Mouse (Mus musculus): ENCODE data around the gene Abca12. TPM values are rescaled to one million over a fixed set of nuclear protein-coding genes. Genes with fewer than 3 reads are reported as not detected.

Abca12 gene
- 0.05 and 0.09 TPM in 2 replicates for polyA plus RNA-seq (2014; fragmentation: Nextera tagmentation; extraction: Ambion mirVana)

- no peak within 1 kb of the TSS for H3K4me2 ChIP-seq (ENCODE audit: low read depth)
- H3K27me3 ChIP-seq (ENCODE audit: control insufficient read depth, insufficient read depth, low read length): no peaks in the 10 kb centered on the region
- no peak within 1 kb of the TSS for H3K4me3 ChIP-seq (ENCODE audit: low read depth, low read length)
- H3K27ac ChIP-seq (ENCODE audit: low read depth, low read length): no peak within 1 kb of the TSS
- no peaks in the 10 kb centered on the region for H3K9me3 ChIP-seq (ENCODE audit: control insufficient read depth, low read length)
- H3K9ac ChIP-seq (ENCODE audit: low read length): no peak within 1 kb of the TSS
- no peaks in the 10 kb centered on the region for H3K36me3 ChIP-seq (ENCODE audit: control insufficient read depth, insufficient read depth, low read length)
- ATAC-seq (ENCODE audit: insufficient read depth, low FRiP score, low TSS enrichment) (no peak), DNase-seq (ENCODE audit: low spot score) (no peak)
- no peaks in the 10 kb centered on the region for H3K4me1 ChIP-seq (ENCODE audit: control insufficient read depth, insufficient read depth, low read length)
- 88% methylated on average over 7 of the region's 7 CpGs for WGBS
Observed at GRCm38 (mm10) chr1:71414810-71415209, at the start of gene Abca12. Gene Abca12, minus strand, starts transcription at chr1:71414910.

GRCm38 (mm10) chr1:71457961-71458360, 43.3 kb upstream of the Abca12 start:
- Histone ChIP-seq H3K4me1 (ENCODE audit: control insufficient read depth, insufficient read depth, low read length) (no peaks in the 10 kb centered on the region), H3K27ac (ENCODE audit: low read depth, low read length) (no peak overlapping the region), H3K4me2 (ENCODE audit: low read depth) (no peak overlapping the region), H3K36me3 (ENCODE audit: control insufficient read depth, insufficient read depth, low read length) (no peaks in the 10 kb centered on the region), H3K4me3 (ENCODE audit: low read depth, low read length) (no peak overlapping the region), H3K9ac (ENCODE audit: low read length) (no peak overlapping the region), H3K27me3 (ENCODE audit: control insufficient read depth, insufficient read depth, low read length) (no peaks in the 10 kb centered on the region), H3K9me3 (ENCODE audit: control insufficient read depth, low read length) (no peaks in the 10 kb centered on the region)
- ATAC-seq (ENCODE audit: insufficient read depth, low FRiP score, low TSS enrichment) (no peak), DNase-seq (ENCODE audit: low spot score) (no peak)
- whole genome bisulfite sequencing: 77% methylated on average over 3 of the region's 3 CpGs

DNA sequence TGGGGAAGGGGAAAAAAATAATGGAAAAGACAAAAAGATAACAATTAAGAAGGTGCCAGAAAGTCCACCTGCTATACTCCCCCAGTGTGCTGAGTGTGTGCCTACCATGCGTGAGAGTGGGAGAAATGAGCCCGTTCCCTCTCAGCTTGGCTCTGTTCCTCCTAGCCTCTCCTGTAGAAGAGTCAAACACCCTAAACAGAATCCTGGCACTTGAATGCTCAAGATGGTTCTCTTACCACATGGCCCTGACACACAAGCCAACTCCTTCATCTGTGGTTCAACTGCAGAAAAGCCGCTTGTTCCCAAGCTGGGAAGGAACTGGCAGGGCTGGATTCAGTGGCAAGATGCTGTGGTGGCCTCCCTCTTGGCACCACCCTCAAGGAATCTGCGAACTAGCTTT, 32.7 kb upstream of the Abca12 start:
- Histone ChIP-seq H3K27me3 (ENCODE audit: control insufficient read depth, insufficient read depth, low read length) (no peaks in the 10 kb centered on the region), H3K9me3 (ENCODE audit: control insufficient read depth, low read length) (no peaks in the 10 kb centered on the region), H3K4me1 (ENCODE audit: control insufficient read depth, insufficient read depth, low read length) (no peaks in the 10 kb centered on the region), H3K36me3 (ENCODE audit: control insufficient read depth, insufficient read depth, low read length) (no peaks in the 10 kb centered on the region), H3K9ac (ENCODE audit: low read length) (no peak overlapping the region), H3K27ac (ENCODE audit: low read depth, low read length) (no peak overlapping the region), H3K4me3 (ENCODE audit: low read depth, low read length) (no peak overlapping the region), H3K4me2 (ENCODE audit: low read depth) (no peak overlapping the region)
- 97% methylated on average over 4 of the region's 4 CpGs for WGBS
- DNase-seq (ENCODE audit: low spot score): no peak
- no peak for ATAC-seq (ENCODE audit: insufficient read depth, low FRiP score, low TSS enrichment)

DNA sequence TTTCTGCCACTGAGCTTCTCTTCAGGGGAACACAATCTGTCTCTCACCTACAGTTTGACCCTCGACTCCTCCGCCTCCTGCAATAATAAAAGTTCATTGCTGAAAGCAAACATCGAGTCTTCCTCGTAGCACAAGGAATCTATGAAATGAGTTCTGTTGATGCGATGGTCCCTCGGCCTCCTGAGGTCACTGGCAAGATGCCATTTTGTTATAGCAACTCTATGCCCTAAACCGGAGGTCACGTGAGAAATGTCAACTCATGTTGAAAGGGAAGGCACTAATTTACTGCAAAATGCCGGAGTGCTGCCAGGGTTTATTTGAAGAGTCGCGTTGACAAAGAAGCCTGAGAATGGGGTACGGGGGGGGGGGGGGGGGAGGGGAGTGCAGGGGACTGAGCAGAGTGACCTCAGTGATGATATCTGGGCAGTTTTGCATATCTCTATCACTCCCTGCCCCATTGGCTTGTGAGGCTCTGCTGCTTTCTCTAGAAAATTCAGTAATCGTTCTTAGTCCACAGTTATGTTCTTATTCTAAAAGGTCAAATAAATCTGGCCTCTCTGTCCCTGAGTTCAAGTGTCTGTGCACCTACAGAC, 7.1 kb upstream of the Abca12 start:
- no peaks in the 10 kb centered on the region for H3K36me3 ChIP-seq (ENCODE audit: control insufficient read depth, insufficient read depth, low read length)
- no peaks in the 10 kb centered on the region for H3K4me1 ChIP-seq (ENCODE audit: control insufficient read depth, insufficient read depth, low read length)
- no peak overlapping the region for H3K27ac ChIP-seq (ENCODE audit: low read depth, low read length)
- H3K4me2 ChIP-seq (ENCODE audit: low read depth): no peak overlapping the region
- ATAC-seq (ENCODE audit: insufficient read depth, low FRiP score, low TSS enrichment) (no peak), DNase-seq (ENCODE audit: low spot score) (no peak)
- no peak overlapping the region for H3K9ac ChIP-seq (ENCODE audit: low read length)
- no peak overlapping the region for H3K4me3 ChIP-seq (ENCODE audit: low read depth, low read length)
- H3K27me3 ChIP-seq (ENCODE audit: control insufficient read depth, insufficient read depth, low read length): no peaks in the 10 kb centered on the region
- 56% methylated on average over 13 of the region's 13 CpGs for WGBS
- H3K9me3 ChIP-seq (ENCODE audit: control insufficient read depth, low read length): no peaks in the 10 kb centered on the region

DNA sequence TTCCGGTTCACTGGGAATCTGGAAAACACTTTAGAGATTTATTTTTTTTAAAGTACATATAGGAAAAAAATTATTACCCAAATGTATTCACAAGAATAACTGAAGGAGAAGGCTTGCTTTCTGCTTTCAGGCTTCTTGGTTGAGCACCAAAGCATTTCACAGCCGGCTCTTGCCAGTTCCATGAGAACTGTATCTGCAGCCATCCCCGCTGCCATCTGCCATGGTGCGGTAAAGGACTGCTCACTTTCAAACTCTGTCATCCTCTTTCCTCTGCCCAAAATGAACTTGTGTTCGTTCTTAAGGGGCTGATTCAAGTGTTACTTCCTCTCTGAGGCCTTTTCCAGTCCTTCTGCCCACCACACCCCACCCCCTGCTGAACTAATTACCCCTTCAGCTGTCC, 3.8 kb upstream of the Abca12 start:
- Histone ChIP-seq H3K9ac (ENCODE audit: low read length) (no peak overlapping the region), H3K27ac (ENCODE audit: low read depth, low read length) (no peak overlapping the region), H3K4me2 (ENCODE audit: low read depth) (no peak overlapping the region), H3K27me3 (ENCODE audit: control insufficient read depth, insufficient read depth, low read length) (no peaks in the 10 kb centered on the region), H3K4me1 (ENCODE audit: control insufficient read depth, insufficient read depth, low read length) (no peaks in the 10 kb centered on the region), H3K4me3 (ENCODE audit: low read depth, low read length) (no peak overlapping the region), H3K36me3 (ENCODE audit: control insufficient read depth, insufficient read depth, low read length) (no peaks in the 10 kb centered on the region), H3K9me3 (ENCODE audit: control insufficient read depth, low read length) (no peaks in the 10 kb centered on the region)
- DNase-seq (ENCODE audit: low spot score): no peak
- 82% methylated on average over 5 of the region's 5 CpGs for WGBS
- ATAC-seq (ENCODE audit: insufficient read depth, low FRiP score, low TSS enrichment): no peak

DNA sequence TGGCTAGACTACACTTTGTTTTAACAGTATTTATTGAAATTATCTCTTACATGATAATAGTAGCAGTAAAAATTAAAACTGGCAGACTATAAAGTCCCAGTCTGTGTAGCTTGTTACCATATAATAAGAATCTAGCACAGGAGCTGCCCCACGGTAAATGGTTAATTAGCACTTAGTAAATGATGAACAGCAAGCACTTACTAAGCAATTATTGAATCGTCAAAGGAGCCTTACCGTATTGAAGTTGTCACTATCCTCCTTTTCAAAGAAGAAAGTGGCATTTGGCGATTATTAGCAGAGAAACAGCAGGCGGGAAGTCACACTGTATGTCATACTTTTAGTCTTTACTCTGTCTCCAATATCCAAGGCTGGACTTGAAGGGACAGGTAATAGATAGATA, 3.2 kb upstream of the Abca12 start:
- no peak overlapping the region for H3K4me3 ChIP-seq (ENCODE audit: low read depth, low read length)
- H3K9ac ChIP-seq (ENCODE audit: low read length): no peak overlapping the region
- no peak overlapping the region for H3K27ac ChIP-seq (ENCODE audit: low read depth, low read length)
- ATAC-seq (ENCODE audit: insufficient read depth, low FRiP score, low TSS enrichment): no peak
- no peak overlapping the region for H3K4me2 ChIP-seq (ENCODE audit: low read depth)
- no peaks in the 10 kb centered on the region for H3K4me1 ChIP-seq (ENCODE audit: control insufficient read depth, insufficient read depth, low read length)
- H3K27me3 ChIP-seq (ENCODE audit: control insufficient read depth, insufficient read depth, low read length): no peaks in the 10 kb centered on the region
- 82% methylated on average over 5 of the region's 5 CpGs for WGBS
- H3K9me3 ChIP-seq (ENCODE audit: control insufficient read depth, low read length): no peaks in the 10 kb centered on the region
- no peaks in the 10 kb centered on the region for H3K36me3 ChIP-seq (ENCODE audit: control insufficient read depth, insufficient read depth, low read length)
- DNase-seq (ENCODE audit: low spot score): no peak

GRCm38 (mm10) chr1:71414084-71414483, 626 bp downstream of the Abca12 start:
- H3K4me2 ChIP-seq (ENCODE audit: low read depth): no peak overlapping the region
- no peaks in the 10 kb centered on the region for H3K4me1 ChIP-seq (ENCODE audit: control insufficient read depth, insufficient read depth, low read length)
- H3K36me3 ChIP-seq (ENCODE audit: control insufficient read depth, insufficient read depth, low read length): no peaks in the 10 kb centered on the region
- H3K9me3 ChIP-seq (ENCODE audit: control insufficient read depth, low read length): no peaks in the 10 kb centered on the region
- H3K27ac ChIP-seq (ENCODE audit: low read depth, low read length): no peak overlapping the region
- H3K27me3 ChIP-seq (ENCODE audit: control insufficient read depth, insufficient read depth, low read length): no peaks in the 10 kb centered on the region
- no peak overlapping the region for H3K4me3 ChIP-seq (ENCODE audit: low read depth, low read length)
- WGBS: 75% methylated on average over 5 of the region's 6 CpGs
- no peak for DNase-seq (ENCODE audit: low spot score)
- ATAC-seq (ENCODE audit: insufficient read depth, low FRiP score, low TSS enrichment): no peak
- no peak overlapping the region for H3K9ac ChIP-seq (ENCODE audit: low read length)

DNA sequence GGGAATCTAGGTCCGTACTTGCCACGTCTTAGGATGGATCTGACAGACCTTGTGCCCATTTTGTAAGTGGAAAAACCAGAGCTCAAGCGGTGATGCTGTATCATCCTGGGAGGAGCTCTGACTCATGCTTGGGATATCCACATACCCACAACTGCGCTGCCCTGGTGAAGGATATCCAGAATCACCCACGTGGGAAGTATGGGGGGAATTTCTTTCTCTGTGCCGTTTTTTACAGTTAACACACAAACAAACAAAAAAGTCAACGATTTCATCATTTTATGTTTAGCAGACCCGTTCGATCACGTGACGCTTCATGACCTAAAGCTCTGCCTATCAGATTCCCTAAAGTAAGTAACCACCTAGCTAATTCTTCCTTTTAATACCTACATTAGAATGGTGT, 1.6 kb downstream of the Abca12 start:
- Histone ChIP-seq H3K9ac (ENCODE audit: low read length) (no peak overlapping the region), H3K9me3 (ENCODE audit: control insufficient read depth, low read length) (no peaks in the 10 kb centered on the region), H3K4me2 (ENCODE audit: low read depth) (no peak overlapping the region), H3K27ac (ENCODE audit: low read depth, low read length) (no peak overlapping the region), H3K27me3 (ENCODE audit: control insufficient read depth, insufficient read depth, low read length) (no peaks in the 10 kb centered on the region), H3K36me3 (ENCODE audit: control insufficient read depth, insufficient read depth, low read length) (no peaks in the 10 kb centered on the region), H3K4me1 (ENCODE audit: control insufficient read depth, insufficient read depth, low read length) (no peaks in the 10 kb centered on the region), H3K4me3 (ENCODE audit: low read depth, low read length) (no peak overlapping the region)
- no peak for ATAC-seq (ENCODE audit: insufficient read depth, low FRiP score, low TSS enrichment)
- 89% methylated on average over 11 of the region's 11 CpGs for WGBS
- DNase-seq (ENCODE audit: low spot score): no peak

GRCm38 (mm10) chr1:71407711-71408110, 7.0 kb downstream of the Abca12 start:
- WGBS: 72% methylated on average over 7 of the region's 7 CpGs
- Histone ChIP-seq H3K4me2 (ENCODE audit: low read depth) (no peak overlapping the region), H3K27me3 (ENCODE audit: control insufficient read depth, insufficient read depth, low read length) (no peaks in the 10 kb centered on the region), H3K36me3 (ENCODE audit: control insufficient read depth, insufficient read depth, low read length) (no peaks in the 10 kb centered on the region), H3K4me3 (ENCODE audit: low read depth, low read length) (no peak overlapping the region), H3K9ac (ENCODE audit: low read length) (no peak overlapping the region), H3K27ac (ENCODE audit: low read depth, low read length) (no peak overlapping the region), H3K4me1 (ENCODE audit: control insufficient read depth, insufficient read depth, low read length) (no peaks in the 10 kb centered on the region), H3K9me3 (ENCODE audit: control insufficient read depth, low read length) (no peaks in the 10 kb centered on the region)
- DNase-seq (ENCODE audit: low spot score) (no peak), ATAC-seq (ENCODE audit: insufficient read depth, low FRiP score, low TSS enrichment) (no peak)
